ENCODE assay signal across 8 mouse cellular contexts in genomic region chr7:110061199-110061751, GRCm38 (mm10). TPM values are rescaled to one million over a fixed set of nuclear protein-coding genes. Genes with fewer than 3 reads are reported as not detected.
DNase-seq lines count a peak whose midpoint lies in the region; ATAC-seq lines count a peak whose summit lies in the region.

Gene Zfp143, plus strand, starts transcription at chr7:110061217.

- H3K27ac ChIP-seq in heart, embryonic 14.5 days (replicated peaks in 1 of 2; ENCODE audit: control insufficient read depth in 1 of 2, insufficient read depth in 1 of 2, low read depth in 2 of 2, low read length in 2 of 2): peak within 1 kb of the TSS; percentile 100
- peak within 1 kb of the TSS; percentile 100 for H3K27ac ChIP-seq in liver, embryonic 13.5 days
- peak within 1 kb of the TSS; percentile 100 for H3K27ac ChIP-seq in stomach, embryonic 16.5 days (ENCODE audit: low read length)

- H3K9me3 ChIP-seq in heart, embryonic 14.5 days (ENCODE audit: control insufficient read depth, low read length): no peaks in the 10 kb centered on the region
- no peaks in the 10 kb centered on the region for H3K9me3 ChIP-seq in liver, embryonic 13.5 days (replicated peaks)
- H3K9me3 ChIP-seq in stomach, embryonic 16.5 days (replicated peaks; ENCODE audit: control insufficient read depth, low read length): no peaks in the 10 kb centered on the region

- H3K4me3 ChIP-seq in heart, embryonic 14.5 days (ENCODE audit: control insufficient read depth in 1 of 2, insufficient read depth in 1 of 2, low read depth in 1 of 2, low read length in 2 of 2): peak within 1 kb of the TSS; percentile 74 to 97
- H3K4me3 ChIP-seq in liver, embryonic 13.5 days (replicated peaks): peak within 1 kb of the TSS; percentile 80
- peak within 1 kb of the TSS; percentile 94 for H3K4me3 ChIP-seq in stomach, embryonic 16.5 days (replicated peaks; ENCODE audit: low read length)

- peaks cover 0 to 9% of the 10 kb centered on the region in 2 experiments; a peak in 2 of 4 replicates for H3K4me1 ChIP-seq in heart, embryonic 14.5 days (ENCODE audit: control insufficient read depth in 2 of 2, insufficient read depth in 2 of 2, low read length in 2 of 2)
- peaks cover 46% of the 10 kb centered on the region for H3K4me1 ChIP-seq in liver, embryonic 13.5 days (replicated peaks)
- H3K4me1 ChIP-seq in stomach, embryonic 16.5 days (ENCODE audit: control insufficient read depth, insufficient read depth, low read length): peaks cover 9% of the 10 kb centered on the region

- peak within 1 kb of the TSS; percentile 98 for H3K9ac ChIP-seq in heart, embryonic 14.5 days (ENCODE audit: low read length)
- H3K9ac ChIP-seq in liver, embryonic 13.5 days: peak within 1 kb of the TSS; percentile 95
- peak within 1 kb of the TSS; percentile 96 for H3K9ac ChIP-seq in stomach, embryonic 16.5 days (ENCODE audit: low read length)

- peaks cover 26% of the 10 kb centered on the region for H3K36me3 ChIP-seq in heart, embryonic 14.5 days (ENCODE audit: control insufficient read depth, insufficient read depth, low read length)
- H3K36me3 ChIP-seq in liver, embryonic 13.5 days: peaks cover 32% of the 10 kb centered on the region
- peaks cover 7% of the 10 kb centered on the region for H3K36me3 ChIP-seq in stomach, embryonic 16.5 days (ENCODE audit: control insufficient read depth, insufficient read depth, low read length)

- no peaks in the 10 kb centered on the region for H3K27me3 ChIP-seq in heart, embryonic 14.5 days (ENCODE audit: control insufficient read depth, insufficient read depth, low read length)
- no peaks in the 10 kb centered on the region for H3K27me3 ChIP-seq in liver, embryonic 13.5 days
- no peaks in the 10 kb centered on the region for H3K27me3 ChIP-seq in stomach, embryonic 16.5 days (ENCODE audit: control insufficient read depth, insufficient read depth, low read length)

- WGBS in heart, embryonic 14.5 days: 1% methylated on average over 34 of the region's 34 CpGs
- WGBS in liver, embryonic 13.5 days (ENCODE audit: insufficient replicate concordance): under 1% methylated on average over 34 of the region's 34 CpGs
- under 1% methylated on average over 34 of the region's 34 CpGs for WGBS in stomach, embryonic 16.5 days

- H3K4me2 ChIP-seq in heart, embryonic 14.5 days (ENCODE audit: low read length): peak within 1 kb of the TSS; percentile 75
- peak within 1 kb of the TSS; percentile 77 for H3K4me2 ChIP-seq in liver, embryonic 13.5 days
- H3K4me2 ChIP-seq in stomach, embryonic 16.5 days (ENCODE audit: low read depth, low read length): peak within 1 kb of the TSS; percentile 90

- peak; percentile 93 for ATAC-seq in CD4-positive, CD25-positive, alpha-beta regulatory T cell, adult 4 months
- ATAC-seq in heart, embryonic 14.5 days (ENCODE audit: insufficient number of reproducible peaks, insufficient read depth, low FRiP score, low read depth): peak; percentile 99
- peak; percentile 94 for ATAC-seq in liver, embryonic 13.5 days (ENCODE audit: low read depth)
- ATAC-seq in stomach, embryonic 16.5 days (ENCODE audit: insufficient read depth, low FRiP score): peak; percentile 98

- peak; percentile 99 for DNase-seq in c-Kit-negative CD71-positive TER-119-positive erythroid progenitor cells, embryonic 14.5 days (ENCODE audit: low read depth, low spot score)
- DNase-seq in fibroblast of lung, adult 2 months (ENCODE audit: low read depth): peak; percentile 100
- DNase-seq in kidney, postnatal 14 days: peak; percentile 100
- DNase-seq in liver, embryonic 13.5 days: peak; percentile 100
- DNase-seq in neural tube, embryonic 10.5 days (ENCODE audit: extremely low spot score, low spot score): peak; percentile 100

RNA-seq across cellular contexts. Expression of gene Zfp143, which starts in this region (rescaled TPM):
- 10 to 100 TPM; 42.5 to 50.0 TPM for polyA plus RNA-seq in CD4-positive, CD25-positive, alpha-beta regulatory T cell, adult 4 months (2017; shearing (Covaris generic))
- polyA plus RNA-seq in heart, embryonic 14.5 days (2014; fragmentation: Nextera tagmentation; extraction: Ambion mirVana): 14.3 and 15.9 TPM in 2 replicates
- polyA plus RNA-seq in liver, embryonic 13.5 days (2015; fragmentation: Nextera tagmentation; extraction: Ambion mirVana): 10.3 and 11.1 TPM in 2 replicates
- polyA plus RNA-seq in stomach, embryonic 16.5 days (2015; fragmentation: Nextera tagmentation; extraction: Ambion mirVana): 15.0 and 15.9 TPM in 2 replicates

Comparison
In these comparisons a context has a peak if more than half of its experiments do, and no peak if none do; other contexts are left out.
1. Peak in every context shown above with its lines: DNase-seq, ATAC-seq, H3K4me3 ChIP-seq and H3K27ac ChIP-seq.